Mouse (Mus musculus): ENCODE results near the gene Il1rn.
A peak's percentile ranks its signal among the peaks of the same experiment; 100 is the strongest.

Gene Il1rn

DNA sequence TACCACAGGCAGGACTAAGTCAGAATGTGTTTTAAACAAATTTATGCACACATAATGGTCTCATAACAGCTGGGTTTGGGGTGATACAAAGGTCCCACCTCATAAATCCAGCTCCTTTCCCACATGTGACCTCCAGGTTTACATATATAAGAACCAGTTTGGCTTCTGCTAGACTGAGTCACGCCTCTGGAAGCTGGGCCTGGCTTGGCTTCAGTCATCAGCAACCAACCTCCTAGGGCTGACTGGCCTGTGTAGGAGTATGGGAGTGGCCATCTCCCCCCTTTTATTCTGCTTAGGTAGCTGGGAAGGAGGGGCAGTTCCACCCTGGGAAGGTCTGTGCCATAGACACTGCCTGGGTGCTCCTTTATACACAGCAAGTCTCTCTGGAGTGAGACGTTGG lies at the start of gene Il1rn:
Il1rn (plus strand) TSS at position 309 of the 400 bp plus-strand sequence.
- no peak for DNase-seq (ENCODE audit: low spot score in 2 of 2)

DNA sequence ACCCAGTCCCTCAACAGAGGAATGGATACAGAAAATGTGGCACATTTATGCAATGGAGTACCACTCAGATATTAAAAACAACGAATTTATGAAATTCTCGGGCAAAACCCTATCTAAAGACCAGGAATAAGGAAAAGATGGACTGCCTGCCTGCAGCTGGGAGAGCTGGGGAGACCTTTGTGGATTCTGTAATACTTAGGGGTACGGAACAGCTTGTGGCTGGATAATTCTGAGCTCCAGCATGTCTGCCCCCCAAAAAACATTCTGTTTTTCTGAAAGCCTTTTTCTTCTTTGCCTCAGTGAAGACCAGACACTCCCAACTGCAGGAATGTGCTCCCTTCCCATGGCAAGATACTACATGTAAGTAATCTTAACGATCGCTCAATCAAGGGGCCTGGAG lies 45.8 kb upstream of the Il1rn start, which contains the start of gene Il1f10:
Il1f10 (plus strand) TSS at position 301 of the 400 bp plus-strand sequence.
- no peak for DNase-seq (ENCODE audit: low spot score in 2 of 2)

DNA sequence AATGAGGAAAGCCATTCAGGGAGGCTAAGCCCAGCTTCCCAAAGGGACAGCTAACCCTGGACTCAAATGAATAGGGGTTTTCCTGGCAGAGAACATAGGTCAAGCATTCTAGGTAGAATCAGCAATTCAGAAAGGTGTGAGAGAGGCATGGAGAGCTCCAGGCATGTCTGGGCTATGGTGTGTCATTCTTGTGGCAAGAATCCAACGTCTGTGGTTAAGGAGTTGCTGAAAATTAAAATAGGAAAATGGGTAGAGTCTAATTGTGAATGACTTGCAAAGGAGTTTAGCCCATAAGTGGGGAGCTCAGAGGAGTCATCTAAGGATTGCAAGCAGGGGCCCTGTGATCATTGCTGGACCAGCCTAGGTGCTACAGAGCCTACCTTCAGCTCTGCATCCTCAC lies 42.0 kb upstream of the Il1rn start:
- DNase-seq (ENCODE audit: low spot score in 2 of 2) = no peak

DNA sequence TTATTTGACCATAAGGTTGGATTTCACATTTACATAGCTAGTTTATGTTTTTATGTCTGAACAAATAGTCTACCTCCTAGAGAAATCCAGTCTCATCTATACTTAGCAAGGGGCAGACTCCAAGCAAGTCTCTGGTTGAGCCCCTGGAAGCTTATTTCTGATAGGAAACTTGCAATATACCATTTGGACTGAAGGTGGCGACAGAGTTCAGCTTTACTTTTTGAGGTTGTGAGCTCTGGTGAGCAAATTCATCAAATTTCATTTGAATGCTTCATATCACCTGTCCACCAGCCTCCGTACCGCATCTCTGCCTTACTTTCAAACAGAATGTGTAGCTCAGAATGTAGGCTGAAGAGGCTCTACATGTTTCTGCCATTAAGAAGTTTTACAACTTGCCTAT lies 39.8 kb upstream of the Il1rn start:
- DNase-seq (ENCODE audit: low spot score in 2 of 2) = peak in 1 of 2 experiments; percentile 32

DNA sequence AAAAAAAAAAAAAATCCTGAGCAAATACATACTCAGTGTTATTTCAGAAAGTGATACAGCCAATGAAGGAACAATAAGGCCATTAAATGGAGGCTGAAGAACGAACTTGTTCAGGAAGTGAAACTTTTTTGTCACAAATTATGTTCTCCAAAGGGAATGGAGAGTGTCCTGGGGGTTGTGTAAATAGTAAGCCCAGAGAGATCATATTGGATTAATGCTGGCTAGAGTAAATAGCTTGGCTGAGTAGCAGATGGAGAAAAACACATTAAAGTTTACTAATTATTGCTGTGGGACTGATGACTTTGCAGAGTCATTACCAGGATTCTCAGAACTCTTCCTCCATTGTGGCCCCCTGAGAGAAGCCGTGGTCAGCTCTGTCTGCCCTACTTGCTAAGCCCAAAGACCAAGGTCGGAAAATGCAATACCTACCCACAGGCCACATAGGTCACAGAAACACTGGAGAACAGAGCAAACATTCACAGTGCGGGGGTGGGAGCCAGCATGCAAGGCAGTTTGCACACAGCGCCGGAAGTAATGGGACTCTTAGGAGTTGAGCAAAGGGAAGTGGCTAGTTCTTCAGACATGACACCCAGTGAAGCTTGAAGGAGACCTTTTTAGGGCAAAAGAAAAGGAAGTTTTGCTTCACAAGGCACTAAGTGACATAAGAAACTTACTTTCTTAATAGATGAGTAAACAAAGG lies 25.2 kb upstream of the Il1rn start:
- DNase-seq (ENCODE audit: low spot score in 2 of 2) = no peak

DNA sequence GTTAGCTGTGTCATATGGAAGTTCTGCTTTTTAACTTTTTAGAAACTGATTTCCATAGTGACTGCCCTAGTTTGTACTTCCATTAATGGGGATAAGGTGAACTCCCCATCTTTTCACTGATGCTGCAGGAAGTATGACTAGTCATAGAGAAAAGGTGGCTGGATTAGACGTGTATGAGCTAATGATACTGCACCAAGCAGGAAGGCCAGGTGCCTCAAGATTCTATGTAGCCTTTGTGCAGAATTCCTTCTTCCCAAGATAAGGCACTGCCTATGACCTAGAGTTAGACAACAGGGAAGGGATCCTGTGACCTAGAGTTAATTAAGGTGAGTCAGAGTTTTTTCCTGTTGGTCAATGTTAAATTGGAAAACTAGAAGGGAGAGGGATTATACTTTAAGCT lies 19.7 kb upstream of the Il1rn start:
- no peak for DNase-seq (ENCODE audit: low spot score in 2 of 2)

DNA sequence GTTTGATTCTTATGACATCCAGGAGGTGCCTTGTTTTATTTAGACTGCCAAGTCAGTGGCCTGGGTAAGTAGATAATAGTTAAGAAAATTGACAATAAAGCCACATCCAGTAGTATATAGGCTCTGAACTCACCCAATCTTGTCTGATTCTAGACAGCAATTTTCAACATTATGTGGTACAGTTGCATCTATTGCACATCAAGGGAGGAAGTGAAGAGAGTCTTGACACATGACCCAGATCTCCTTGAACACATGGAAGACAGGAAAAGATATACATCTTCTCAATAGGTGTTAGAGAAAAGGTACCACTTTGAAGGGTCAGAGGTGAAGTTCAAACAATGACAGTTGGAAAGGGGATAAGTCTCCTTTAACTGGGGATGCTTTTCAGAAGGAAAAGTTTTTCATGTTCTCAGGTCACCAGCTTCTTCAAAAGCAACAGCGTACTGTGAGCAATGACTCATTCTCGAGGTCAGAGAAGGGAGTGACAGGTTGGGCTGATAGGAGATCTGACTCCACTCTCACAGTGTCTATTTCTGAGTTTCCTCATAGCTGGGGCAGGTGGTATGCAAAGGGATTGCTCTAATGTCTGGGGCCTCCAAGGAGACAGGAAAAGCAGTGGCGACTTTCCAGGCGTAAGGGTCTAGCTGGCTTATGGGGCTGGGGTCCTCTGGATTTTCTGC lies 18.6 kb upstream of the Il1rn start:
- no peak for DNase-seq (ENCODE audit: low spot score in 2 of 2)

DNA sequence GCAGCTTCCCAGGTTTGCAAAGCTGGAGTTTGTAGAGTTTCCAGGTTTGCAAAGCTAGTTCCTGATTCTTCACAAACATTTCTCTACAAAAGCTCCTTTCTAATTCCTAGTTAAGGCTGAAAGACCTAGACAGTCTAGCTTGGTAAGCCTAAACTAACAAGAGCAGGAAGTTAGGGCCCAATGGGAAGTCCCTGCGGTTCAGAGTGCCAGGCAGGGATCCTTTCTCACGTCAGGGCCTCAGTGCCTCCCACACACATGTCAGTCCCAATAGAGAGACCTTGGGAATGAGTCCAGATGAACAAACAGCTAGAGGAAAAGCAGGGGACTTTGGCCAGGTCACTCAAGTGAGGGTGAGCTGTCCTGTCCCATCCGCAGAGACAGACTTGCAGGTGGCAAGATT lies 1.3 kb upstream of the Il1rn start:
- no peak for DNase-seq (ENCODE audit: low spot score in 2 of 2)

DNA sequence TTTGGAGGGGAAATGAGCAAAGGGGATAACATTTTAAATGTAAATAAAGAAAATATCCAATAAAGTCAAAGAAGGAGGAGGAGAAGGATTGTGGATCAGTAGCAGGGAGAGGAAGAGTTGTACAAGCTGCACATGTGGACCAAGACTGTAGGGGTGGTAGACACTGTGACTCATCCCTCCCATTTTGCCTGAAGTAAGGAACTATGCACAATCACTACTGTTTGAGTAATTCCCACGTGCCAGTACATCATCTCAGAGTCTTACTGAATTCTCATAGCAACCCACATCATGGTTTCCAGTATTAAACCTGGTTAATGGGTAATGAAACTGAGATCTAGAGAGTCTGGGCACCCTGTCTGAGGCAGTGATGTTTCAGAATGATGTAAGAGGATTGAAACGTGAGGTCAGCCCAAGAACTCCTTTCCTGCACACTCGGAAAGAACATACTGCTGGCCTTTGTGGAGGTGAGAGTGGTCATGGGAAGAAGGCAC lies 4.8 kb downstream of the Il1rn start:
- no peak for DNase-seq (ENCODE audit: low spot score in 2 of 2)

DNA sequence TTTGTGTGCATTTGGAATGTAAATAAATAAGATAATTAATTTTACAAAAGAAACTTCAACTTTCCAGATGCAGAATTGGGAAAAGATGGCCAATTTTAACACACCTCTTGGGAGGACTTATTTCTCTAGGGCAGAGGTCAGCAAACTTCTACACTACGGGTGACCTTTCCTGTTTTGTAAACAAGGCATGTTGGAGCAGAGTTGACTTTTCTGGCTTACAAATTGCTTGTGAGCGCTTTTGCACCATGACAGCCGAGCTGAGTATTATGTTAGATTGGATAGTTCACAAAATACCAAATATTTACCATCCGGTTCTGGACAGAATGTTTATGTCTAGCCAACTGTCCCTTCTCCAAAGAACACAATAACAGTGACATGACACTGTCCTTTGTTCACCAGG lies 8.0 kb downstream of the Il1rn start:
- DNase-seq (ENCODE audit: low spot score in 2 of 2) = no peak

DNA sequence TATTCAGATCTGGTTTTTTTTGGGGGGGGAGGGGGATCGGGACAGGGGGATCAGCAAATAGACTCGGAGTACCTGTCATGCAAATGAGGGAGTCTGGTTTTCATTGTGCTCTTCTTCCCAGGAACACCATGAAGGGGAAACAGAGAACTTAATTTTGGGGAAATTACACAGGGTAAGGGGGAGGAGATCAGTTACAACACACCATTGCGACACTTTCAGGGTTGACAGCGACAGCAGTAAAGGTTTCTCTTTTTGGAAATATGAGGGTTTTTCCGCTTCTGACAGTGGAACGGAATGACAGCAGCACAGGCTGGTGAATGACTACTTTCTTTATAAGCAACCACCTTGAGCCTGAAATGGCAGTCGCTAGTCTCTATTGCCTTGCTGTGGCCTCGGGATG lies 8.4 kb downstream of the Il1rn start:
- no peak for DNase-seq (ENCODE audit: low spot score in 2 of 2)

DNA sequence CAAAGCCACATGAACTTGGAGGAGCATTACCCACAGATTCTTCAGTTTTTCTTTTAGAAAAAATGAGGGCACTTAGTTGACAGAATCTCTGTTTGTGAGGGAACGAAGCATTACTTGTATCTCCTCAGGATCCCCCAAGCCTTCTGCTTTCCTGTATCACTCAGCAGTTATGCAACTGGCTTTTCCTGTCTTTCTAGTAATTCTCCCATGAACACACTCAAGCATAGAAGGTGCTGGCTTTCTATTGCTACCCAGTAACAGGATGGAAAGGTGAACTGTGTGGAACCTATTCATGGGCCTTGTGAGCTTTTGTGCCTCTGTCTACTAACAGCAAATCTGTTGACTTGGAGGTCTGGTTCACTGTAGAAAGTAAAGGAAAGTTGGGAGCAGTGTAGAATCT lies 11.3 kb downstream of the Il1rn start:
- no peak for DNase-seq (ENCODE audit: low spot score in 2 of 2)

DNA sequence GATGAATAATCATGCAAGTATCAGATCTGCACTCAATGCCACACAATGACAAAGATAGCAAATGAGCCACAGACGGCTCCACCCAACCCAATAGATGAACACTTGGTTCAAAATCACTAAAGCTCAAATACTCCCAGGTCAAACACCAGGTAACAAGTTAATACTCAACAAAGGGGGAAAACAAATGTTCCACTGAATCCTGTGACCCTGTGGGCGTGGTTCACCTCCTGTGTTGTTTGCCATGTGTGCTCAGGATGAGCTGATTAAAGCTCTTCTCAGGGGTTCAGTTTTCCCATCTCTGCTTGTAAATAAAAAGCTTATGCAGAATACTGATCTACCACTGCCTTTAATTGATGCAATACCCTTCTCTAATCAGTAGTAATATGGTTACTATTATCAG lies 14.5 kb downstream of the Il1rn start:
- no peak for DNase-seq (ENCODE audit: low spot score in 2 of 2)

DNA sequence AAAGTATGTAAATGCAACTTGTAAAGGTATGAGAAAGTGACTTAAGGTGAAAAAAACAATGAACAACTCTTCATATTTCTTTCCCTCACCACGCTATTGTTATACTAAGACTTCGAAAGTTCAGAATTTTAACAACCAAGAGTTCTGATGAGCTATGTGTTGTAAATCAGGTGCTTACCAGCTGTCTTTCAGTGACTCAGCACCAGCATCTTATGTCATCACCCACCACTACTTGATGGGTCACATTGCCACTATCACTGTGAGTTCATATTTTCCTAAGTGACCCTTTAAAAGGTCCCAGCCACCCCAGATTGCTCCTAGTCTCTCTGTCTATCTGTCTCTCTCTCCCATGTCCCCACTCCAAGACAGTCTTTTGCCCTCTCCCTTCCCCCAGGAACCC lies 16.4 kb downstream of the Il1rn start:
- no peak for DNase-seq (ENCODE audit: low spot score in 2 of 2)

DNA sequence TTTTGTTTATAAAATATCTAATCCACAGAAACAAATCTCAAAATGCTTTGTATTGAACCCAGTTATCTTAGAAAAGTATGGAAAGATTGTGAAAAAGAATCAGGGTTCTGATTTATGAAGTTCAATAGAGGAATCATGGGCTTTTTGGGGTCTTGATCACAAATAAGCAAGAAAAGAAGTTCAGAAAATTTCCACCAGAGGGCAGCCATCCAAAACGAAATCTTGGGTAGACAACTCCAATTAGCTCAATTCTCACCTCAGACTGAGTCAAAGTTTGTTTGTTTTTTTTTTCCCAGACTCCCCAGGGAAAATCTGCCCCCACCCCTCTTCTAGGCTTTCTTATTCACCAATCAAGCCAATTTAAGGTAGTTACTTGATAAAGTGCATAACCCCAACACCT lies 21.0 kb downstream of the Il1rn start:
- DNase-seq (ENCODE audit: low spot score in 2 of 2) = peak in 1 of 2 experiments; percentile 6

DNA sequence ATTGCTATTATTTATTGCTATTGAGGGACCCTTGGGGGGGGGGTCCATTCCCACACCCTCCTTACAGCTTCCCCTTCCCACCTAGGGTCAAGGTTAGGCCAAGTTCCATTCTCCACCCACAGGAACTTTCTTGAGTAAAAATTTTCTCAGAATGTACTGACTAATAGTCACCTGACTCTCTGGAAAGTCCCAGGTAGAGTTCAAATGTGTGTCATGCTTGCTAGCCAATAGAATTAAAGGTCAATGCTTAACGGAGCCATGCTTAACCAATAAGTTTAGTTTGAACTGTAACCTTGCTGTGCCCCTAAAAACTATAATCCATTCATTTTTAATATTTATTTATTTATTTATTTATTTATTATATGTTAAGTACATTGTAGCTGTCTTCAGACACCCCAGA lies 22.7 kb downstream of the Il1rn start:
- no peak for DNase-seq (ENCODE audit: low spot score in 2 of 2)

DNA sequence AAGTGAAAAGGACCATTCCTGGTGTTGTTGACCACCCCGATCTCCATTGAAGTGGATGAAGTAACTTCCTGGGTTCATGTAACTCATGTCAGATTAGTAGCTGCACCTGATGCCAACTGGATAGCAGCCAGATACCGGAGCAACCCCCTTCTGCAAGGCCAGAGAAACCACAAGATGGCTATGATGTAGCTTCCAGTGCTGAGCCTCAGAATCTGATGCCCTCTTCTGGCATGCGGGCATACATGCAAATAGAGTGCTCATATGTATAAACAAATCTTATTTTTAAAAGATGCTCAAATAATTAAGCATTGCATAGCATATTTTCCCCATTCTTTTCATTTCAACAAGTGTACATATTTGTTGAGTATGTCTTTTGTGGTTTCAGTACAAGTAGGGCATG lies 27.2 kb downstream of the Il1rn start:
- no peak for DNase-seq (ENCODE audit: low spot score in 2 of 2)

DNA sequence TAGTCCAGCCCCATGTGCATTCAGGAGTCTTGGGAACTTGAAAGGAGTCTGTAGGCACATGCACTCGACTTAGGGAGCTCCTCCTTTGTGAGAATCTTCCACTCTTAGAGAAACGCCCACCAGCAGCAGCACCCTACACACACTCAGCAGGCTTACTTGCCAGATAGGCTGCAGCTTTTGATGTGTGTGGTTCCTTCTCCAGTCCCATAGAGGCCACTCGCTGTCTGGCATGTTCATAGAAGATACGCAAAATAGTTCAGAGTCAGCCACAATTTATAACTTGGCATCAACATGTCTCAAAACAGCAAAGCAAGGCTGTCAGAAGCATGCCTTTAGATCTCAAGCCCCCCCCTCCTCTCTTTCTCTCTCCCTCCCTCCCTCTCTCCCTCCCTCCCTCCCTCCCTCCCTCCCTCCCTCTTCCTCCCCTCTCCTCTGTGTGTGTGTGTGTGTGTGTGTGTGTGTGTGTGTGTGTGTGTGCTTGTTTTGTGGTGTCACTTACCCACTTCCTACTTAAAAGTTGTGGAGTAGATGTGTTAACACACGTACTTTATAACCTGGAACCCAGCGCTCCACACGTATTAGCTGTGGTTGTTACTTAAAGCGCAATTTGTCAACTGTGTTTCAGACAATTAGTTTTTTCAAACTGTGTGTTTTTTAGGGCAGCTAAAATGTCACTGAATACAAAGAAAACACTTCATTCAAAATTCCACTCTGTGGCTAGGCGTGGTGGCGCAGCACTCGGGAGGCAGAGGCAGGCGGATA lies 29.7 kb downstream of the Il1rn start:
- no peak for DNase-seq (ENCODE audit: low spot score in 2 of 2)

DNA sequence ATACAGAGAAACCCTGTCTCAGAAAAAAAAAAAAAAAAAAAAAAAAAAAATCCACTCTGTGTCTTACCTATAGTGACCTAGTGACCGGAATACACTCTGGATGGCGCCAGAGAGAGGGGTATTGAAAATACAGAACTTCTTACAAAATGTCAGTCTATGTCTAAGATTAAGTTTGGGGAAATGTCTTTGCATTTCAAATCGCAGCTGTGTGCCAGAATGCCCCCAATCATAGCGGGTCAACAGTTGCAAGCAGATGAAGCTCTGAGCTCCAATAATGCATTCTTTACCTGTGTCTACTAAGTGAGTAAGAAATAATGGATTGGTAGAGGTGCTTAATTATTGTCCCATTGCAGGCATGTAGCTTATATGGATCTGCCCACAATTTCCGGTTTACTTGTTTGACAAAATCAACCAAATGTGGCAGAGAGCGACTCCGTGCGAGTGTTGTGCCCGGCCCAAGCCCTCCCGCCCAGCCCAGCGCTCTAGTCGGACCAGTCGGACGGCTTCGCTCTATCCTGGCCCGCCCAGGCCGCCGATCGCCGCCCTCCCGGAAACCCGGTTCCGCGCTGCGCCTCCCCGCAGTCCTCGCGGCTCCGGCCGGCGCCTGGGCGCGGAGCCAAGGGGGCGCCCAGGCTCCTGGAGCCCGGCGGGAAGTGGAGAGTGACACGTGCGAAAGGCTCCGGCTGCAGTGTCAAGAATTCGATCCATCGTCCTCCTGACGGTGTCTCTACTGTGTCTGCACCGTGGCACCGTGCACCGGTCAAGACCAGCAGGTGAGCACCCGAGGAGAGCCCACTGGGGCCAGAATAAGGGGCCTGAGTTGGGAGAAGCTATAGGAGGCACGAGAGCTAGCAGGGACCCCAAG lies 30.6 kb downstream of the Il1rn start, which contains the start of gene Psd4:
Psd4 (plus strand) TSS at position 551 of the 865 bp plus-strand sequence.
- no peak for DNase-seq (ENCODE audit: low spot score in 2 of 2)

DNA sequence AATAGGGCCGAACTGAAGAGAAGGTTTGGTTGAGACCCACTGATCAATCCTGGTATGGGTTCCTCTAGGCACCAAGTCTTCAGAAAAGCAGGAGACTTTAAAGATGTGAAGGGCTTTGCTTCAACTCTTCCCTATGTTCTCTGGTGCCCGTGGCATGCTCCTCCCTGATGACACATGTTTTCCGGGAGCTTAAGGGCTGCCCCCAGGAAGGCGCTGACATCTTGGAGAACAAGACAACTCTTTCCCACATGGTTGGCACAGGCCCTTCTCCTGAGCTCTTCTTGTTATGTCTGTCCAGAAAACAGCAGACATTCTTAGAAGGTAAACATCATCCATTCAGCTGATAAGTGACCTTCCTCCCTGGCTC lies 31.2 kb downstream of the Il1rn start:
- DNase-seq (ENCODE audit: low spot score in 2 of 2) = no peak

DNA sequence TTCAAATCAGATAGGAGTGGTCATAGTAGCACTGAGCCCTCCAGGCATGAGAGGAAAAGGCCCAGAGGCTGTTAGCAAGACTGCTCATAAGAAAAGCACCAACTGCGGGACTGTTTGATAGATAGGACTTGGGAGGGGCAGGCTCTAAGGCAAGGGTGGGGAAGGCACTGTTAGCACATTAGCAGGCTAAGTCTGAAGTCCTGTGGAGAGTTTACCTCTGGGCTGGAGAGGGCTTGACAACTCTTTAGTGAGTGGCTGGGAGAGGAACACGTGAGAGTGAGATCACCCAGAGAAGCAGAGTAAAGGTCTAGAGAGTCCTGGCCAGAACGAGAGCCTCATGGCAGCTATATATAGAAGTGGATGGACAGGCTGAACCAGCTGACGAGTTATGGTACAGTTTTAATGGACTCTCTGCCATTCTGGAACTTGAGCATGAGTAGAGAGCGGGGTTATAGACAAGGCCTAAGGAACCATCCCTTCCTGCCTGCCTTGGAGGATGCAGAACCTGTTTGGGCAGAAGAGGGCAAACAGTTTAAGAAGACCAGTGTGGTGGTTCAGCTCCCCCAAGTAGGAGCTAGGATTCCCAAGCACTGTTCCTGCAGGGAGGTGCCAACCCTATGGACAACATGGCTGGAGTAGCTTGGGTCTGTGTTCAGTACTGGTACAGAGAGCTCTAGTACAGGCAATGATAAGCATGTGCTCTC lies 42.2 kb downstream of the Il1rn start:
- no peak for DNase-seq (ENCODE audit: low spot score in 2 of 2)
